Mouse (Mus musculus) 416B (cell line): ENCODE measurements around the gene Hmgn2.
"Not testable (repeated sequence)": the region's sequence is repeated elsewhere in the genome, so short reads cannot be mapped to it uniquely, and the experiment has no call there.

Experiments
- DNase-seq: peaks from one replicate; pipeline ENCODE4 v3.0.0; 2011; ENCODE audit warnings: low read depth

Gene Hmgn2

GRCm38 (mm10) chr4:133968150-133968921 is at the start of gene Hmgn2:
Gene Hmgn2, minus strand, starts transcription at chr4:133968650.
- peak; percentile 66 for DNase-seq

- no peak for DNase-seq
These were observed 48.9 kb upstream of the Hmgn2 start for GRCm38 (mm10) chr4:134017201-134017865.

GRCm38 (mm10) chr4:134016767-134017166 is 48.3 kb upstream of the Hmgn2 start:
- no peak for DNase-seq

- no peak for DNase-seq
These were observed 47.8 kb upstream of the Hmgn2 start for GRCm38 (mm10) chr4:134016208-134016607.

GRCm38 (mm10) chr4:134012858-134013528 is 44.5 kb upstream of the Hmgn2 start:
- peak; percentile 45 for DNase-seq

GRCm38 (mm10) chr4:134011450-134012414 is 43.3 kb upstream of the Hmgn2 start:
- DNase-seq: no peak

GRCm38 (mm10) chr4:134009709-134010108 is 41.3 kb upstream of the Hmgn2 start:
- no peak for DNase-seq

GRCm38 (mm10) chr4:134006845-134007244 is 38.4 kb upstream of the Hmgn2 start:
- no peak for DNase-seq

- DNase-seq: no peak
These were observed 37.3 kb upstream of the Hmgn2 start for GRCm38 (mm10) chr4:134005581-134006358.

GRCm38 (mm10) chr4:134002903-134003302 is 34.5 kb upstream of the Hmgn2 start:
- DNase-seq: no peak

- peak; percentile 53 for DNase-seq
These were observed 33.8 kb upstream of the Hmgn2 start for GRCm38 (mm10) chr4:134002246-134002645.

- DNase-seq: no peak
These were observed 33.3 kb upstream of the Hmgn2 start for GRCm38 (mm10) chr4:134001710-134002109.

- DNase-seq: peak; percentile 99
These were observed 32.3 kb upstream of the Hmgn2 start, which contains the start of gene Dhdds for GRCm38 (mm10) chr4:134000466-134001438. Gene Dhdds, minus strand, starts transcription at chr4:134000918.

- no peak for DNase-seq
These were observed 26.2 kb upstream of the Hmgn2 start for GRCm38 (mm10) chr4:133994697-133995096.

- no peak for DNase-seq
These were observed 22.7 kb upstream of the Hmgn2 start for GRCm38 (mm10) chr4:133991087-133991660.

GRCm38 (mm10) chr4:133990035-133990434 is 21.6 kb upstream of the Hmgn2 start:
- no peak for DNase-seq

GRCm38 (mm10) chr4:133988289-133988688 is 19.8 kb upstream of the Hmgn2 start:
- DNase-seq: not testable (repeated sequence)

- DNase-seq: no peak
These were observed 14.5 kb upstream of the Hmgn2 start for GRCm38 (mm10) chr4:133982936-133983335.

- DNase-seq: no peak
These were observed 12.0 kb upstream of the Hmgn2 start for GRCm38 (mm10) chr4:133980496-133980895.
